Mouse (Mus musculus) pancreas, adult 10 weeks (tissue): ENCODE measurements around the gene Msh5. TPM values are rescaled to one million over a fixed set of nuclear protein-coding genes. Genes with fewer than 3 reads are reported as not detected.

Experiments
- polyA plus RNA-seq: library from polyadenylated mRNA; stranded (reverse); fragments of 350-450 nt; fragmentation: Illumina TruSeq; extraction: RNeasy Lipid Tissue Mini Kit (QIAGEN cat#74804); gene quantifications from one replicate; pipeline ENCODE4 v1.2.3, GENCODE M21; 2015; ENCODE audit warnings: low read depth, low replicate concordance; ENCODE audit not compliant: insufficient read depth

The Msh5 gene
- polyA plus RNA-seq, 1 experiment from 2014 or later: 1.8 TPM

Other genes starting within 250 kb of the Msh5 start
- 1.9 TPM for gene Cyp21a1, start 242.2 kb downstream of the Msh5 start, polyA plus RNA-seq
- gene Stk19, start 209.8 kb downstream of the Msh5 start, polyA plus RNA-seq: 14.8 TPM
- gene Dxo, start 209.7 kb downstream of the Msh5 start, polyA plus RNA-seq: 19.9 TPM
- gene Skiv2l, start 196.5 kb downstream of the Msh5 start, polyA plus RNA-seq: 24.5 TPM
- gene Nelfe, start 196.4 kb downstream of the Msh5 start, polyA plus RNA-seq: 11.5 TPM
- 9.5 TPM for gene Cfb, start 184.2 kb downstream of the Msh5 start, polyA plus RNA-seq
- 1.5 TPM for gene Zbtb12, start 167.3 kb downstream of the Msh5 start, polyA plus RNA-seq
- gene Gm20547, start 164.7 kb downstream of the Msh5 start, polyA plus RNA-seq: 4.5 TPM
- gene C2, start 148.5 kb downstream of the Msh5 start, polyA plus RNA-seq: 22.8 TPM
- 43.2 TPM for gene Ehmt2, start 148.3 kb downstream of the Msh5 start, polyA plus RNA-seq
- 1.4 TPM for gene Slc44a4, start 132.3 kb downstream of the Msh5 start, polyA plus RNA-seq
- gene Neu1, start 115.5 kb downstream of the Msh5 start, polyA plus RNA-seq: 10.7 TPM
- gene Hspa1b, start 87.5 kb downstream of the Msh5 start, polyA plus RNA-seq: 8.4 TPM
- gene Gm20481, start 76.8 kb downstream of the Msh5 start, polyA plus RNA-seq: not detected
- gene Hspa1a, start 74.6 kb downstream of the Msh5 start, polyA plus RNA-seq: 4.7 TPM
- not detected for gene Hspa1l, start 74.0 kb downstream of the Msh5 start, polyA plus RNA-seq
- 7.8 TPM for gene Lsm2, start 64.9 kb downstream of the Msh5 start, polyA plus RNA-seq
- 23.4 TPM for gene Vars, start 45.8 kb downstream of the Msh5 start, polyA plus RNA-seq
- gene Vwa7, start 30.2 kb downstream of the Msh5 start, polyA plus RNA-seq: 0.42 TPM
- 1.5 TPM for gene Sapcd1, start 18.7 kb downstream of the Msh5 start, polyA plus RNA-seq
- gene Clic1, start 3.2 kb upstream of the Msh5 start, polyA plus RNA-seq: 36.2 TPM
- 19.5 TPM for gene Ddah2, start 12.3 kb upstream of the Msh5 start, polyA plus RNA-seq
- gene Ly6g6c, start 18.6 kb upstream of the Msh5 start, polyA plus RNA-seq: not detected
- gene Mpig6b, start 19.4 kb upstream of the Msh5 start, polyA plus RNA-seq: not detected
- gene Ly6g6e, start 30.2 kb upstream of the Msh5 start, polyA plus RNA-seq: not detected
- gene Ly6g6d, start 31.3 kb upstream of the Msh5 start, polyA plus RNA-seq: not detected
- gene Ly6g6f, start 38.9 kb upstream of the Msh5 start, polyA plus RNA-seq: not detected
- 25.5 TPM for gene Abhd16a, start 42.5 kb upstream of the Msh5 start, polyA plus RNA-seq
- gene Ly6g5c, start 61.5 kb upstream of the Msh5 start, polyA plus RNA-seq: not detected
- not detected for gene Ly6g5b, start 68.7 kb upstream of the Msh5 start, polyA plus RNA-seq
- gene Gpank1, start 74.7 kb upstream of the Msh5 start, polyA plus RNA-seq: 8.6 TPM
- gene Csnk2b, start 75.3 kb upstream of the Msh5 start, polyA plus RNA-seq: 52.8 TPM
- 6.8 TPM for gene D17H6S53E, start 79.6 kb upstream of the Msh5 start, polyA plus RNA-seq
- not detected for gene Apom, start 85.3 kb upstream of the Msh5 start, polyA plus RNA-seq
- gene Bag6, start 88.4 kb upstream of the Msh5 start, polyA plus RNA-seq: 43.1 TPM
- gene Prrc2a, start 118.2 kb upstream of the Msh5 start, polyA plus RNA-seq: 89.4 TPM
- 2.3 TPM for gene Aif1, start 129.3 kb upstream of the Msh5 start, polyA plus RNA-seq
- 5.7 TPM for gene Lst1, start 141.7 kb upstream of the Msh5 start, polyA plus RNA-seq
- gene Ltb, start 147.7 kb upstream of the Msh5 start, polyA plus RNA-seq: 1.00 TPM
- gene Tnf, start 155.3 kb upstream of the Msh5 start, polyA plus RNA-seq: 0.50 TPM
- gene Lta, start 158.6 kb upstream of the Msh5 start, polyA plus RNA-seq: not detected
- not detected for gene Gm16181, start 174.1 kb upstream of the Msh5 start, polyA plus RNA-seq
- 2.8 TPM for gene Atp6v1g2, start 186.9 kb upstream of the Msh5 start, polyA plus RNA-seq
- gene Nfkbil1, start 189.0 kb upstream of the Msh5 start, polyA plus RNA-seq: 4.1 TPM
- 92.0 TPM for gene Ddx39b, start 195.0 kb upstream of the Msh5 start, polyA plus RNA-seq
- gene H2-D1, start 216.0 kb upstream of the Msh5 start, polyA plus RNA-seq: 153 TPM